Mouse (Mus musculus): Measurements from ENCODE around the gene Ass1.

Gene Ass1

DNA sequence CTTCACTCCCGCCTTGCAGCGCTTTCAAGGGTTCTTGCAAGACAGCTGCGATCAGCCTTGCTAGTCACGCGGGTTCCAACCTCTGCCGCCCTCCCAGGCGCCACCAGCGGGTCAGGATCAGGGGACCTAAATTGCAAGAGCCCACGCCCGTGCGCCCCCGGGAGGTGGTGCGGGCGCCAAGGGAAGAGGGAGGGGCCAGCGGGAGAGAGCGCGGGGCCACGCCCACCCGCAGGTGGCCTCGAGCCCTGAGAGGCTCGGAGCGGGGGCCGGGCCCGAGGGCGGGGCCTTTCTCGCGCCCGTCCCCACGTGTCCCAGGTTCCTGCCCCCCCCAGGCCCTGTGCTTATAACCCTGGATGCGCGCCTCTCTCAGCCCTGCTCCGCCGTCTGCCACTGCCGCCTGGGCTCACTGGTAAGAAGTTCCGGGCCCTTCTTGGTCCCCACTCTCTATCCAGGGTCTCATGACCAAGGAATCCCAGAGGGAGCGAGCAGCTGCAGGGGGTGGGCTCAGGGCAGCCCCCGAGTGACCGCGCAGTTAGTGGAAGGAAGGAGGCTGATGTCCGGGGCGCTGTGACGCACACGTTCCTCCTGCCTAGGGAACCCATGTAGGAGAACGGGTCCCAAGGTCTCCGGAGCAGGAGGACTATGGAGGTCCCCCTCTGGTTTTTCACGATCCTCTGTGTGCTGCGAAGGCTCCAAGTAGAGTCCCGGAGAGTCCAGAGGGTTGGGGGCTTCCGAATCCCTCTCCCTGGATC, at the start of gene Ass1:
Gene Ass1, plus strand, starts transcription at position 277 of the 752 bp plus-strand sequence.
- DNase-seq (ENCODE audit: low read depth, low spot score) = peak; percentile 61

- no peak for DNase-seq (ENCODE audit: low read depth, low spot score)
Measured at GRCm38 (mm10) chr2:31420914-31421313, 49.1 kb upstream of the Ass1 start.

GRCm38 (mm10) chr2:31422576-31422975, 47.4 kb upstream of the Ass1 start:
- no peak for DNase-seq (ENCODE audit: low read depth, low spot score)

GRCm38 (mm10) chr2:31431477-31431876, 38.5 kb upstream of the Ass1 start:
- DNase-seq (ENCODE audit: low read depth, low spot score) = no peak

GRCm38 (mm10) chr2:31434746-31435145, 35.3 kb upstream of the Ass1 start:
- no peak for DNase-seq (ENCODE audit: low read depth, low spot score)

GRCm38 (mm10) chr2:31435567-31435966, 34.4 kb upstream of the Ass1 start:
- peak; percentile 66 for DNase-seq (ENCODE audit: low read depth, low spot score)

DNA sequence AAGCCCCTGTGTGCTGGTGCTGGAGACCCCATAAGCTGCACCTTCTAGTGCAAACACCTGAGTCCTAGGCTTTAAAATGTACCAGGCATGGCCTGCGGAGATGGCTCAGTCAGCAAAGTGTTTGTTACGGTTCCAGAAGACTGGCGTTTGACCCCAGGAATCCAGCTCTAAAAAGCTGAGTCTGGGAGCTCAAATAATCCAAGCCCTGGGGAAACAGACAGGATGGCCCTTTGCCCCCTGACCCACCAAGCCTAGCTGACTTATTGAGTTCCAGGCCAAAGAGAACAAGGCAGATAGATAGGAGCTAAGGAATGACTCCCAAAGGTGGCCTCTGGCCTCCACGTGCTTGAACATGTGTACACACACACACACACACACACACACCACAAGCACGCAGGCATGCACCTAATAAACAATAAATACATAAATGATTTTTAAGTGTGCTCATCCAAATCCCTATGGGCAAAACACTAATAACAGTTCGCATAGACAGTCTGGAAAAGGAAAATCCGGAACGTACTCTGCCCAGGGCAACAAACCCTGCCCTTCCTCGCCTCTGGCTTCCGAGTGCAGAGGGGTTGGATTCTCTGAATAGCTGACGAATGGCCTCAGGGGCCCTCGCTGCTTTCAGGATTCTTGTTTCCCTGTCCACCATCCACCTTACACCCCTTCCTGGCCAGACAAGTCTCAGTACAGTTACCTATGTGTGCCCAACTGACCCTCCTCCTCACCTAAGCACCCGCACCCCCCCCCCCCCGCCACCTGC, 32.3 kb upstream of the Ass1 start:
- DNase-seq (ENCODE audit: low read depth, low spot score) = no peak

DNA sequence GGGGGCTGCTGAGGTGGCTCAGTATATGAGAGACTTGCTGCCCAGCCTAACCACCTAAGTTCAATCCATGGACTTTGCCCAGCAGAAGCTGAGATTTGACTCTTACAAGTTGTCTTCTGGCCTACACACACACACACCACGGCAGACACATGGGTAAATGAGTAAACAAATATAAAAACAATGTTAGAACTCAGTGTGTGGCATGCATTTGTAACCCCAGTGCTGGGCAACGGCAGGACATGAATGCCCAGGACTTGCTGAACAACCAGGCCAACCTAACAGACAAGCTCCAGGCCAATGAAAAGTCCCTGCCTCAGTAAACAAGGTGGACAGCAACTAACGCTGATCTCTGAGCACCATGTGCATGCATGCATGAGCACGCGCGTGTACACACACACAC, 30.4 kb upstream of the Ass1 start:
- no peak for DNase-seq (ENCODE audit: low read depth, low spot score)

- no peak for DNase-seq (ENCODE audit: low read depth, low spot score)
Measured at GRCm38 (mm10) chr2:31442480-31443160, 27.4 kb upstream of the Ass1 start.

DNA sequence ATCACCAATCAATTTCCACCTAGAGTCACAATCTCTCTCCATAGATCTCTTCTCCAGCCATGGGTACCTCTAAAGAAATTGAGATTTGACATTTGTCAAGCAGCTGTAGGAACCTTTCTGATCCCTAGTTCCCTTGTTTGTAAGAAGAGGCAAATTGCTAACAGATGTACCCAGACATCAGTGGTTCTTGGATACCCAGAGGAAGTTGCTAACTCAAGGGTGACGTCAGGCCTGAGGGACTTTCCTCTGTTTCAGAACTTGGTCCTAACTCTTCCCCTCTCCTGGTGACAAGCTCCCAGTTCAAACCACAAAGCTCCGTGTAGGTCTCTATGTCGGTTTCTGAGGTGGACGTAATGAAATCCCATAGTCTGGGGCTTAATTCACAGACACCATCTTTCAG, 24.0 kb upstream of the Ass1 start:
- DNase-seq (ENCODE audit: low read depth, low spot score) = no peak

- DNase-seq (ENCODE audit: low read depth, low spot score) = no peak
Measured at GRCm38 (mm10) chr2:31446456-31446855, 23.6 kb upstream of the Ass1 start.

DNA sequence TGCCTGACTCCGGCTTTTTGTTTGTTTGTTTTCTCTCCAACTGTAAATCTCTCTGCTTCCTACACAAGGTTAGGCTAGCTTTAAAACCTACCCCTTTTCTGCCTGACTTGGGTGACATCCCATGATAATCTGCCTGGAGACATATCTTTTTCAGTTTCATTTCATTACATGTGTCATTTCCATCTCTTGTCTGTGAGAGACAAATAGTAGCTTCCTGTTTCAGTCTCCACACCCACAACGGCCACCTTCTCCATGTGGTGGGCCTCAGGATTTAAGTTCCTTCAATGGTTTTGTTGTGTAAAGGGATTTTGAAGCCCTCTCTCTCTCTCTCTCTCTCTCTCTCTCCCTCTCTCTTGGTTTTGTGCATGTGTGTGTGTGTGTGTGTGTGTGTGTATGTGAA, 22.5 kb upstream of the Ass1 start:
- DNase-seq (ENCODE audit: low read depth, low spot score) = no peak

- DNase-seq (ENCODE audit: low read depth, low spot score) = no peak
Measured at GRCm38 (mm10) chr2:31448756-31449440, 21.1 kb upstream of the Ass1 start.

- no peak for DNase-seq (ENCODE audit: low read depth, low spot score)
Measured at GRCm38 (mm10) chr2:31449441-31449815, 20.6 kb upstream of the Ass1 start.

- no peak for DNase-seq (ENCODE audit: low read depth, low spot score)
Measured at GRCm38 (mm10) chr2:31449902-31450301, 20.1 kb upstream of the Ass1 start.

GRCm38 (mm10) chr2:31450661-31451060, 19.3 kb upstream of the Ass1 start:
- DNase-seq (ENCODE audit: low read depth, low spot score) = peak; percentile 59

- DNase-seq (ENCODE audit: low read depth, low spot score) = no peak
Measured at GRCm38 (mm10) chr2:31451530-31451929, 18.5 kb upstream of the Ass1 start.

- DNase-seq (ENCODE audit: low read depth, low spot score) = no peak
Measured at GRCm38 (mm10) chr2:31453011-31453410, 17.0 kb upstream of the Ass1 start.

- DNase-seq (ENCODE audit: low read depth, low spot score) = no peak
Measured at GRCm38 (mm10) chr2:31453559-31454177, 16.3 kb upstream of the Ass1 start.

DNA sequence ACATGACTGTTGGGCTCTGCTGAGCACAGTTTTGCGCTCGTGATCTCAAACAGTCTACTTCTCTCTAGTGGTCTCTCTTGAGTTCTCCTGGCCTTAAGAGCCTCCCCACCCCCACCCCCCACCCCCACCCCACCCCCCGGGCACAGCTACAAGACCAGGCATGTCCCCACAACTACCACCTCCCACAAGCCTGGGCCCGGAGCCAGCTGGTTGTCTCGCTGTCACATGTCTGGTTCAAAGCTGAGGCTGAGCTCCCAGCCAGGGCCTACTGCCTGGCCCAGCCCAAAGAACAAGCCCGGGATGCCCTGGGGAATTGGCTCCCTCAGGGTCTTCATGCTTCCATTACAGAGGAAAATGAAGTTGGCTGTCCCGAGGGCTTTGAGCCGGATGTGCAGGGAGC, 15.7 kb upstream of the Ass1 start:
- no peak for DNase-seq (ENCODE audit: low read depth, low spot score)

- DNase-seq (ENCODE audit: low read depth, low spot score) = no peak
Measured at GRCm38 (mm10) chr2:31455418-31455817, 14.6 kb upstream of the Ass1 start.

DNA sequence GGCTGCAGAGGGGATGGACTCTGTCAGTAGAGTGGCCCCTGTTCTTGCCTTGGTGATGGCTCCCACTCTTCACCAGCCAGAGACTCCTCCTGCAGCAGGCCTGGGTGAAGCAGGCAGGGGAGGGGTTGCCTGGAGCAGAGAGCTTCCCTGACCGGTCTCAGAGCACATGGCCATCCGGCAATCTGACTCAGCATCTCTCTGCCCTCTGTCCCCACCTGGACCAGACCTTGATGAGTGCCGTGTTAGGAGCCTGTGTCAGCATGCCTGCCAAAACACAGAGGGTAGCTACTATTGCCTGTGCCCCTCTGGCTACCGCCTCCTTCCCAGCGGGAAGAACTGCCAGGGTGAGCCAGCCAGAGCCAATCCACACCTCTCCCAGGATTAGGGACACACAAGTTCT, 11.5 kb upstream of the Ass1 start:
- DNase-seq (ENCODE audit: low read depth, low spot score) = no peak

Data from mesoderm, embryonic 11.5 days (tissue).